In the genomic region with DNA sequence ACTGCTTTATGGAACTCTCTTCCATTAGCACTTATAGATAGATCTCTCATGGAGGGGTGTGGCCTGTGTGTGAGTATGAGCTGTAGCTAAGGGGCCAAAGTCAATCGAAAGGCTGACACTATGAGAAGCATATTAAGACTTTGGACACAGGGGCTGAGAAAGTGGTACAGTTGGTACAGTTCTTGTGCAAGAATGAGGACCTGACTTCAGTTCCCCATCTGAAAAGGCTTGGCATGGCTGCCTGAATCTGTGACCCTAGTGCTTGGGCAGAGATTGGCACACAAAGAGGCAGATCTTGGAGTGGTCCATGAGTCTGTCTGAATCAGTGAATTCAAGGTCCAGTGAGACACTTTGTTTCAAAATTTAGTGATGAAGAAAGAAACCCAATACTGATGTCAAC, we compare ENCODE assay signal across 25 mouse cellular contexts. TPM values are rescaled to one million over a fixed set of nuclear protein-coding genes. Genes with fewer than 3 reads are reported as not detected.
A peak's percentile ranks its signal among the peaks of the same experiment; 100 is the strongest.
DNase-seq lines count a peak whose midpoint lies in the region; ATAC-seq lines count a peak whose summit lies in the region.
"Had no signal": no experiment of that assay in that cellular context is flagged by ENCODE, and none has a peak within 500 bp of the region (broad histone marks: within the 10 kb centered on the region; RNA-seq: fewer than 3 reads in every experiment).

No protein-coding gene starts in this region.

- H3K9ac ChIP-seq in midbrain, embryonic 13.5 days (replicated peaks), result no peak overlapping the region
- H3K9ac ChIP-seq: embryonic facial prominence, embryonic 13.5 days; embryonic facial prominence, embryonic 15.5 days; forebrain, embryonic 13.5 days; forebrain, embryonic 15.5 days; forebrain, postnatal 0 days had no signal

- H3K36me3 ChIP-seq in midbrain, embryonic 13.5 days, result no peaks in the 10 kb centered on the region
- H3K36me3 ChIP-seq: embryonic facial prominence, embryonic 13.5 days; embryonic facial prominence, embryonic 15.5 days; forebrain, embryonic 15.5 days; G1E had no signal

- no peak for DNase-seq in neural tube, embryonic 10.5 days (ENCODE audit: extremely low spot score, low spot score)
- DNase-seq: adrenal gland, adult 8-10 months; adrenal gland, postnatal 14 days; adrenal gland, postnatal 36 days; cerebellum, adult 11-12 months; cerebellum, adult 2 months; cerebellum, adult 9-10 months; cerebellum, postnatal 10 days; cerebellum, postnatal 25 days; embryo, embryonic 11 days; forebrain, postnatal 0 days had no signal

- ATAC-seq in common myeloid progenitor, adult 5-6 weeks (replicated peaks; ENCODE audit: low read depth, poor library complexity, severe bottlenecking), result peak; percentile 10
- ATAC-seq in granulocyte monocyte progenitor cell, adult 5-6 weeks (replicated peaks; ENCODE audit: poor library complexity, severe bottlenecking), result peak; percentile 82
- peak; percentile 74 for ATAC-seq in megakaryocyte, adult 5-6 weeks (ENCODE audit: poor library complexity, severe bottlenecking)
- no peak for ATAC-seq in CD4-positive, CD25-positive, alpha-beta regulatory T cell, adult 4 months
- no peak for ATAC-seq in midbrain, embryonic 13.5 days
- ATAC-seq: activated CD4-positive, CD25-positive, alpha-beta regulatory T cell, adult 4 months; forebrain, embryonic 13.5 days; forebrain, embryonic 15.5 days; forebrain, postnatal 0 days; Patski had no signal

- no peaks in the 10 kb centered on the region for H3K9me3 ChIP-seq in midbrain, embryonic 13.5 days
- H3K9me3 ChIP-seq: embryonic facial prominence, embryonic 13.5 days; embryonic facial prominence, embryonic 15.5 days; forebrain, embryonic 13.5 days; forebrain, embryonic 15.5 days; G1E had no signal

- H3K27me3 ChIP-seq in midbrain, embryonic 13.5 days, result no peaks in the 10 kb centered on the region
- H3K27me3 ChIP-seq: CH12.LX; embryonic facial prominence, embryonic 13.5 days; embryonic facial prominence, embryonic 15.5 days; forebrain, embryonic 13.5 days; forebrain, embryonic 15.5 days; Patski had no signal

- no peak overlapping the region for H3K4me2 ChIP-seq in midbrain, embryonic 13.5 days (replicated peaks)
- H3K4me2 ChIP-seq: embryonic facial prominence, embryonic 13.5 days; embryonic facial prominence, embryonic 15.5 days; forebrain, embryonic 13.5 days; forebrain, embryonic 15.5 days had no signal

- no peak overlapping the region for H3K27ac ChIP-seq in midbrain, embryonic 13.5 days
- H3K27ac ChIP-seq: embryonic facial prominence, embryonic 13.5 days; embryonic facial prominence, embryonic 15.5 days; forebrain, embryonic 13.5 days; forebrain, embryonic 15.5 days had no signal

- 97% methylated on average over 1 of the region's 1 CpGs for WGBS in midbrain, embryonic 13.5 days

- H3K4me1 ChIP-seq in midbrain, embryonic 13.5 days (replicated peaks), result 0 out of 2 replicates have a peak, but pooled peaks cover 6% of the 10 kb centered on the region
- H3K4me1 ChIP-seq: embryonic facial prominence, embryonic 13.5 days; embryonic facial prominence, embryonic 15.5 days; forebrain, embryonic 15.5 days had no signal

- H3K4me3 ChIP-seq in midbrain, embryonic 13.5 days (replicated peaks), result no peak overlapping the region
- H3K4me3 ChIP-seq: embryonic facial prominence, embryonic 13.5 days; embryonic facial prominence, embryonic 15.5 days; erythroblast, embryonic 14.5 days; forebrain, embryonic 13.5 days; forebrain, embryonic 15.5 days had no signal

RNA-seq across cellular contexts. Expression of a gene that starts 27.1 kb away (rescaled TPM):
- 6.8 and 14.7 TPM in 2 replicates for total RNA-seq in common myeloid progenitor, adult 5-6 weeks (2017)
- 1.4 and 5.3 TPM in 2 replicates for total RNA-seq in granulocyte monocyte progenitor cell, adult 5-6 weeks (2014; fragmentation: Nextera tagmentation)
- total RNA-seq in granulocyte monocyte progenitor cell, adult 5-6 weeks (2017), result 3.6 and 3.9 TPM in 2 replicates
- 30.6 and 33.0 TPM in 2 replicates for total RNA-seq in megakaryocyte, adult 5-6 weeks (2015)
- total RNA-seq in megakaryocyte, adult 5-6 weeks (2017), result 26.8 and 31.8 TPM in 2 replicates
- polyA plus RNA-seq in CD4-positive, CD25-positive, alpha-beta regulatory T cell, adult 4 months (2017; shearing (Covaris generic)), result 1 to 10 TPM; 4.5 to 5.2 TPM
- polyA plus RNA-seq in midbrain, embryonic 13.5 days (2015; fragmentation: Nextera tagmentation; extraction: Ambion mirVana), result 7.0 and 8.1 TPM in 2 replicates
- polyA plus RNA-seq: erythroblast, embryonic 14.5 days had no signal

Comparison
In these comparisons a context has a peak if more than half of its experiments do, and no peak if none do; other contexts are left out.
1. ATAC-seq: peak in common myeloid progenitor, adult 5-6 weeks (single experiment), granulocyte monocyte progenitor cell, adult 5-6 weeks (single experiment) and megakaryocyte, adult 5-6 weeks (single experiment); none in CD4-positive, CD25-positive, alpha-beta regulatory T cell, adult 4 months (single experiment) and midbrain, embryonic 13.5 days (single experiment).